Mouse (Mus musculus) limb, embryonic 12.5 days (tissue): ENCODE measurements around the gene Cbx2. TPM values are rescaled to one million over a fixed set of nuclear protein-coding genes. Genes with fewer than 3 reads are reported as not detected.

Experiments
- ATAC-seq: fragments of 200-750 bp; cut with Nextera tagmentation; 2 replicates; pipeline ENCODE4 v1.8.0; 2017; ENCODE audit warnings: low read depth, moderate TSS enrichment; ENCODE audit not compliant: insufficient number of reproducible peaks, insufficient read depth, low FRiP score, low TSS enrichment
- H3K27ac ChIP-seq: fragments of 300-500 bp; sonication (generic); 2 replicates; pipeline ENCODE4 v1.5.1; 2016; ENCODE audit warnings: mild to moderate bottlenecking, moderate library complexity
- H3K27me3 ChIP-seq: fragments of 300-500 bp; sonication (generic); 2 replicates; pipeline ENCODE4 v1.6.1; 2016; ENCODE audit warnings: mild to moderate bottlenecking, moderate library complexity
- H3K36me3 ChIP-seq: fragments of 300-500 bp; sonication (generic); 2 replicates; pipeline ENCODE4 v1.6.1; 2016; ENCODE audit warnings: mild to moderate bottlenecking, moderate library complexity
- H3K4me1 ChIP-seq: fragments of 300-500 bp; sonication (generic); replicated peaks from 2 replicates; pipeline ENCODE4 v1.6.1; 2016
- H3K4me2 ChIP-seq: fragments of 300-500 bp; sonication (generic); 2 replicates; pipeline ENCODE4 v1.6.1; 2016; ENCODE audit warnings: mild to moderate bottlenecking, moderate library complexity
- H3K4me3 ChIP-seq: fragments of 300-500 bp; sonication (generic); replicated peaks from 2 replicates; pipeline ENCODE4 v1.5.1; 2016; ENCODE audit warnings: mild to moderate bottlenecking
- H3K9ac ChIP-seq: fragments of 300-500 bp; sonication (generic); replicated peaks from 2 replicates; pipeline ENCODE4 v1.6.1; 2016; ENCODE audit warnings: mild to moderate bottlenecking, moderate library complexity
- H3K9me3 ChIP-seq: fragments of 300-500 bp; sonication (generic); 2 replicates; pipeline ENCODE4 v1.6.1; 2016; ENCODE audit warnings: mild to moderate bottlenecking, moderate library complexity
- WGBS: fragments of 180-500 bp; shearing (Covaris S2); methylation state at CpG from one replicate; pipeline ENCODE4 v1.1.7; 2016; 5-methylcytosine and 5-hydroxymethylcytosine counted together
- polyA plus RNA-seq: library from polyadenylated mRNA; unstranded; fragments of >200 nt; fragmentation: Nextera tagmentation; extraction: Ambion mirVana; gene quantifications from 2 replicates; pipeline ENCODE4 v1.2.1, GENCODE M21; 2016

The Cbx2 gene
- polyA plus RNA-seq, 1 experiment from 2014 or later, result 121 TPM

DNA sequence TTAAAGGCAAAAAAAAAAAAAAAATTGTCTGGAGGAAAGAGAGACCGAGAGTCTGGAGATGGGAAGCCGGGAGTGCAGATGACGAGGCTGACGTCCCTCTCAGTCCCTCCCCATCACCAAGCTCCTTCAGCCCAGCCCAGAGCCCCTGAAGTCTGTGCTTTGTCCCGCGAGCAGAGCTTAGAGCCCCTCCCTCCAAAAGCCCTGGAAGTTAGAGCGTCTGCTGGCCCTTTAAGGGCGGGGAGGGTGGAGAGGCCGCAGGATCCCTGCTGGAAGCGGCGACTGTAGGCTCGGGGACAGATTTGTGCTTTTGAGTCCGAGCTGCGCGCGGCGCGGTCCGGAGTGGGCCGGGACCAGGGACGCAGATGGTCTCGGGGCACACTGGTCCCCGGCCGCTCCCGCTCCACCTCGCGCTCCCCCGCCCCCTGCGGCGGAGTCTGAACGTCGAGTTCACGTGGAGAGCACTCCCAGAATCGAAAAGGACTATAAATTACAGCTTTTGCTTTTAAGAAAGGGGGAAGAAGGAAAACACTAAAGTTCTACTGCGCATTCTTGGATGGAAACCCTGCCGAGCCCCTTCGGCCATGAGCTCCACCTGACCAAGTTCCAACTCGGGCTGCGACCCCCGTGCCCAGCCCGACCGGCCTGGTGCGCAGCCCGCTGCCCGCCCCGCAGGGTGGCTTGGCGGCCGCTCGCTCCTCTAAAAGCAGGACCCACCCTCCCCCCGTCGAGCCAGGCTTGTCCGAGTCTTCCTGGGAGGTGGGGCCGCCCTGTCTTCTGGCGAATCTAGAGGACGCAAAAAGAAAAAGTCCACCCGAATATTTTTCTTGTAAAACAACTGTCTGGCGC lies 14.4 kb downstream of the Cbx2 start:
- no peak for ATAC-seq
- Histone ChIP-seq H3K27ac (no peak overlapping the region), H3K36me3 (peaks cover 10% of the 10 kb centered on the region), H3K9me3 (no peaks in the 10 kb centered on the region), H3K27me3 (peaks cover 64% of the 10 kb centered on the region), H3K4me3 (peak overlapping the region; percentile 54), H3K9ac (peak overlapping the region; percentile 46), H3K4me2 (peak overlapping the region; percentile 92), H3K4me1 (peaks cover 72% of the 10 kb centered on the region)
- WGBS, result under 1% methylated on average over 57 of the region's 57 CpGs

DNA sequence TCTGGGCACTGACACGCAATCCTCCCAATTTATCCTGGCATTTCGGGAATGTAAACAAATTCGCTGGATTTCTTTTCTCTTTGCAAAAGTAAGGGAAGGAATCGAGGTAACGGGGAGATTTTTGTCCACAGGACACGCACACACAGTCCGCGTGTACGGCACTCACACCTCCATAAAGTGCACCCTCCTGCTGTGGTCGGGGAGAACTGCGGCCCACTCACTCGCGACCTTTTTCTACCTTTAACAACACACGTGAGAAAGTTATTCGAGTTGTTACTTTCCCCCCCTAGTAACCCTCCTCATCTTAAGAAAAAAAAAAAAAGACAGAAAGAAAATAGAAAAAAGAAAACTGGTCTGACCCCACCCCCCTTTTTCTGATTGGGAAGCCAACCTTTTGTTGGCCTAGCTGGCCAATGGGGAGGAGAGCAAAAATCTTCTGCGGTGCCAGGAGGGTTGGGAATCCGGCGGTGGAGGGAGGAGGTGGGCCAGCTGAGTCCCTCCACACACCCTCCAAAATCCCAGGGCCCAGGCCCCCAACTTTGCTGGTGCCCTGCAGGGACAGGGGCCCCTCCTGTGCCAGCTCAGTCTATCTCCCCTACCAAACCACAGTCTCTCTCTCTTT lies 15.1 kb downstream of the Cbx2 start:
- peaks cover 72% of the 10 kb centered on the region for H3K27me3 ChIP-seq
- 2% methylated on average over 18 of the region's 18 CpGs for WGBS
- peak overlapping the region; percentile 46; the same call in 1 of the 2 replicates for H3K9ac ChIP-seq
- H3K36me3 ChIP-seq, result peaks cover 9% of the 10 kb centered on the region
- H3K9me3 ChIP-seq, result no peaks in the 10 kb centered on the region
- peak overlapping the region; percentile 54 for H3K4me3 ChIP-seq
- H3K4me1 ChIP-seq, result peaks cover 79% of the 10 kb centered on the region
- no peak overlapping the region for H3K27ac ChIP-seq
- H3K4me2 ChIP-seq, result peak overlapping the region; percentile 92
- ATAC-seq, result no peak

DNA sequence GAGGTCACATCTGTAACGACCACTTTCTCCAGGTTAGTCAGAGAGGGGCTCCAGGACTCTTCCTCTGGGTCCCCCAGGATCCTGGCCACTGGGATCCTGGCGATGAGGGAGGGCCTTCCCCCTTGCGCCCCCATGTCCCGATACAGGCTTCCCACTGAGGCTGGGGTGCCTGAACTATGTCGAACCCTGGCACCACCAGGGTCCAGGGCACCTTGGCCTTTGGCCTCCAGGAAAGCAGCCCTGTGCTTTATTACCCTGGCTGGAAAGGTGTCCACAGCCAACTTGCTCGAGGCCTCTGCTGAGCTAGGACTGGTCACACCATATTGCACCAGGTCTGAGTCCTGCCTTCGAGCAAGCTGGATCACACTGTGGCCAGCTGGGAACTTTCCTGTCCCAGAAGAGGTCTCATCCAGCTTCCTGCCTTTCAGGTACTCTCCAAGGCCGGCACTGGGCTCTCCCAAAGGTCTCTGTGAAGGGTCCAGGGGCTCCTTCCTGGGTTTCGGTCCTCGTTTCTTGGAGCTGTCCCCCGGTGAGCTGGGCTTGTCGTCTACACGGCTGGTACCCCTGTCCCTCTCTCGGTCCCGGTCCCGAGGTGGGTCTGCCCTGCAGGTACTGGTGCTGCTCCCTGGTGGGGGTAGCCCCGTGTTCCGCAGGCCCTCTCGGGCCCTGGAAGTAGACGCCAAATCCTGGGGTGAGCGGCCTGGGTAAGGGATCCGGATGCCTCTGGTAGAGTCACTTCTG lies 16.2 kb downstream of the Cbx2 start:
- Histone ChIP-seq H3K36me3 (peaks cover 9% of the 10 kb centered on the region), H3K4me2 (peak overlapping the region; percentile 92), H3K27ac (no peak overlapping the region; the same call in 1 of the 2 replicates), H3K9me3 (no peaks in the 10 kb centered on the region), H3K4me1 (peaks cover 88% of the 10 kb centered on the region), H3K27me3 (peaks cover 80% of the 10 kb centered on the region), H3K4me3 (peak overlapping the region; percentile 73), H3K9ac (no peak overlapping the region)
- ATAC-seq, result no peak
- 23% methylated on average over 22 of the region's 22 CpGs for WGBS

DNA sequence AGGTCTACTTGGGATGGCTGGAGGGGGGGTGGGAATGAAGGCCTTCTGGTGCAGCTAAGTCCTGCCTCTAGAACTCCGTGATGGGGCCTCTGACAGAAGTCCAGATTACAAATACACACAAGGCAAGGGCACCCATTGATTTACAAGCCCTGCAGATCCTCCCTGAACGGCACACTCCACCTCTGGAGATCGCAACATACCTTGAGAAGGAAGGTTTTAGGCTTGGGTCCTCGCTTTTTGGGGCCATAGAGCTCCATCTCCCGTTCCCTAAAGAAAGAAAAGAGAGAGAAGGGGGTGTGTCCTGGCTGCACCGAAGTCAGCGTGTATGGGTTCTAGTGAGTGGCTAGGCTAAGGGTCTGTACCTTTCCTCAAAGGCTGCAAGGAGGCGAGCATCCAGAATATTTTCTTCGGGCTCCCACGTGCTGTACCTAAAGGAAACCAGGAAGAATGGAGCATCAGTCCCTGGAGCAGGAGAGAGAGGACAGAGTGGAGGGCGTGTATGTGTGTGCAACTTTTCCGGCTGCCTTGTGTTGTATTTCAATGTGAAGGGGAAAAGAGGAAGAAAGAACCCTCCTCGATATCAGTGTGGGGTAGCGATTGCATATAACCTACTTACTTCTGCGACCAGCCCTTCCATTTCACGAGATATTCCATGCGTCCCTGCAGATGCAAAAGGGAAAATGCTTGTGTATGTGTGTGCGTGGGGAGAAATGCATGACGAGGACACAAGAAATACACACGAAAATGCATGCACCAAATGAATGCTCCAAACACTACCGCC lies 17.2 kb downstream of the Cbx2 start:
- Histone ChIP-seq H3K27me3 (peaks cover 79% of the 10 kb centered on the region), H3K27ac (peak overlapping the region; percentile 89; the same call in 1 of the 2 replicates), H3K9me3 (no peaks in the 10 kb centered on the region), H3K9ac (peak overlapping the region; percentile 85), H3K36me3 (peaks cover 9% of the 10 kb centered on the region), H3K4me2 (peak overlapping the region; percentile 92), H3K4me3 (peak overlapping the region; percentile 73), H3K4me1 (peaks cover 89% of the 10 kb centered on the region)
- ATAC-seq, result no peak
- WGBS, result 3% methylated on average over 21 of the region's 21 CpGs

DNA sequence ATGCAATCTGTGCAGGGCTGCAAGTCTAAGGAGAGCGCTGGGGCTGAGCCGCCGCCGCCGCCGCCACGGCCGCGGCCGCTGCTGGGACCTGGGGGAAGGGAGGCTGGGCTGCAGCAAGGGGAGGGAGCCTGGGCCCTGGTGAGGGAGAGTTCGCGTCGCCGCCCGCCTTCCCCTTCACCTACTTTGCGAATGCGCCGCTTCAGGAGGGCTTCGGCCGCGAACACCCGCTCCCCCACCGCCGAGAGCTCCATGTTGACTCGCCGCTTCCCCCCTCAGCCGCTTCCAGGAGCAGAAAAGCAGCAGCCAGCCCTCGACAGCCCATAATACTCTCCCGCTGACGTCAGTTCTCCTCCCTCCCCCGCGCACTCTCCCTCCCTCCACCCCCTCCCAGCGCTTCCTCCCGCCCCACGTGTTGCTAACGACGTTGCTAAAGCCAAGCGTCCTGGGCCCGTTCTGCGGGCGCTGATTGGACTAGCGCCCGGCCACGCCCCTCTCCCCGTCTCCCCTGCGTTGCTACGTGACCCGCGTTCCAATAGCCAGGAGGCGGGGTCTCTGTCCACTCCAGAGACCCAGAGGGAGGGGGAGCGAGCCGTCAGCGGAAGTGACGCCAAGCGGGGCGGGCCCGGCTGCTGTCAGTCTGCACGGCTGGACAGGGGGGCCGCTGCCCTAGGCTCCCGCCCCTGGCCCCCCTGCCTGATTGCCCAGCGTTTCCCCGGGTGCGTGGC lies 18.0 kb downstream of the Cbx2 start, which contains the start of gene Cbx8:
Gene Cbx8 (minus strand): TSS at position 370 of the 725 bp plus-strand sequence.
- peaks cover 89% of the 10 kb centered on the region for H3K4me1 ChIP-seq
- H3K36me3 ChIP-seq, result peaks cover 9% of the 10 kb centered on the region
- no peaks in the 10 kb centered on the region for H3K9me3 ChIP-seq
- ATAC-seq, result peak; percentile 84
- H3K9ac ChIP-seq, result peak within 1 kb of the TSS; percentile 85
- peak within 1 kb of the TSS; percentile 92 for H3K4me2 ChIP-seq
- peak within 1 kb of the TSS; percentile 73 for H3K4me3 ChIP-seq
- H3K27ac ChIP-seq, result peak within 1 kb of the TSS; percentile 91
- H3K27me3 ChIP-seq, result peaks cover 79% of the 10 kb centered on the region
- 1% methylated on average over 63 of the region's 63 CpGs for WGBS

DNA sequence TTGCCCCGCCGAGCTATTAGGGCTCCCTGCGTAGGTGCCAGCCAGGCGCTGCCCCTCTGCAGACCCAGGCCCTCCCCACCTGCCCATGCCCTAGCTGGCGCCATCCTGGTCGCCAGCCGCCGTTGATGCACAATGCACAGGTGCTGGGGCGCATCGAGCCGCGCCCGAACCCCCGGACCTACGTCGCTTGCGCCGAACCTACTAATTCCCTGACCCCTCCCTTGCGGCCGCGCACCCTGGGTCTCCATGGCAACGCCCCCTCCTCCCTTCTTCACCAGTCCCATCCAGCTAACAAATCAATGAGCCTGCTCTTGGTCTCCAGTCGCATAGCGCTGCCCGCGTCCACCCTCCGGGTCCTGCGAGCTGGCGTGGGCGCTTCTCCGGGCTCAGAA lies 18.6 kb downstream of the Cbx2 start:
- Histone ChIP-seq H3K4me2 (peak overlapping the region; percentile 92), H3K36me3 (peaks cover 9% of the 10 kb centered on the region), H3K27ac (peak overlapping the region; percentile 91), H3K4me3 (peak overlapping the region; percentile 73), H3K4me1 (peaks cover 89% of the 10 kb centered on the region), H3K27me3 (peaks cover 79% of the 10 kb centered on the region), H3K9me3 (no peaks in the 10 kb centered on the region), H3K9ac (peak overlapping the region; percentile 60)
- no peak; the same call in none of the 2 replicates for ATAC-seq
- under 1% methylated on average over 31 of the region's 31 CpGs for WGBS

DNA sequence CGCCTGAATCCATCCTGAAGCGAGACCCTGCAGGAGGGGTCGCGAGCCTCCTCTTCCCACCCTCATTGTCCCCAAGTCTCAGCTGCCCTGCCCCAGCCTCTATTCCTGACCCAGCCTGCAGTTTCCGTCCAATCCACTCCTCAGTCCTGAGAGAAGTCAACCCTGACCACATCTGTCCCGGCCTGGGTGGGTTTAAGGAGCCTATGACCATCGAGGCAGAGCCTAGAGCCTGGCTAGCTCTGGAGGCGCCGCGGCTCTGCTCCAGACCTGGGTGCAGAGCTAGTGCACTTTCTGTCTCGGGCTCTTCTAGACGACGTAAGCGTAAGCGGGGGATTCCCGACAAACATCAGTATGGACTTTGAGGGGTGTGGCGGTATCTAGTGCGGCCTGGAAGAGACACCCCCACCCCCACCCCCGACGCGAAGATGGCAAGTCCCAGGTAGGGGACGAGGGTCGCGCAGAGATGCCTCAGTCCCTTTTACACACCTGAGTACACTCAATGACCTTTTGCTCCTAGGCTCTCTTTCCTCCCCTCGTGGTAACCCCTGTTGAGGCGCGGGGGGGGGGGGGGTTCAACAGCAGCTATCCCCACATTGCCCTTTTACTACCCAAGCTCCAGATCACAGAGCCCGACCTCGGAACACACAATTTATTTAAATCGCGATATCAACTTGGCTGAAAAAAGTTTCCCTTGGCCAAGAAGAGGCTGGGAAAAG lies 19.1 kb downstream of the Cbx2 start:
- H3K27ac ChIP-seq, result peak overlapping the region; percentile 91
- H3K36me3 ChIP-seq, result peaks cover 9% of the 10 kb centered on the region
- H3K27me3 ChIP-seq, result peaks cover 81% of the 10 kb centered on the region
- peak overlapping the region; percentile 92 for H3K4me2 ChIP-seq
- WGBS, result under 1% methylated on average over 31 of the region's 31 CpGs
- H3K9ac ChIP-seq, result peak overlapping the region; percentile 60
- ATAC-seq, result no peak
- peaks cover 91% of the 10 kb centered on the region for H3K4me1 ChIP-seq
- no peaks in the 10 kb centered on the region for H3K9me3 ChIP-seq
- peak overlapping the region; percentile 73 for H3K4me3 ChIP-seq

DNA sequence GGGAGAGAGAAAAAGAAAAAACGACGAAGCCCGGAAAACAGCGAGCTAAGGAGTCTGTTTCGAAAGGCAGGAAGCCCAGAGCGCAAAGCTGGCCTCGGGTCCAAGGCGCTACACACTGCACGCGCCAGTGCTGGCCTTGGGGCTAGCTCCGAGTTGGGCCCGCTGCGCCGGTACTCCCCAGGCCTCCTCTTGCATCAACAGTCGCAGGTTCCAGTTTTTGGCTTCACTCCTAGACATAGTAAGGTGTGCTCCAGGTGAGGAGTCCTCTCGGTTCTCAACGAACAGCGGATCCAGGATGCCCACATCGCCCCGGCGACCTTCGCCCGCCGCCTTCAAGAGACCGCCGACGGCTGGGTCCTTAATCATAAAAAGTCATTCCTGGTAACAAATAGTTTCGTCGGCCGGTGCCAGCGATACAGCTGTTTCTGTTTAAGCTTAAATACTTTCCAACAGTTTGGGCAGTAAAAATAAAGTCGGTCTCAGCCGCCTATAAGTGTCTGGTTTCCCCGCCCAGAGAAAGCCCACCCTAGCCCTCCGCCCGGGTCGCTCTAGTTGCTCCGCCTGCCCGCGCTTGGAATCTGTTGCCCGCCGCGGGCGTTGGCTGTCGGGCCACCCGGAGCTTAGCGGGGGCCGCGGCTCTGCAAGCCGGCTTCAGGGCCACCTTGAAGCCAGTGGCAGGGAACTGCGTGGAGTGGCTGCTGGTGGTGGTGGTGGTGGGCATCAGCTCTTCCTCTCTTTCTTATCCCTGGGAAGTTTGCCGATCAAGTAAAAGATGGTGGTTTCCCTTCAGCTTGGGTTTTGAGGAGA lies 19.9 kb downstream of the Cbx2 start:
- H3K4me2 ChIP-seq, result peak overlapping the region; percentile 92
- H3K4me1 ChIP-seq, result peaks cover 91% of the 10 kb centered on the region
- H3K36me3 ChIP-seq, result peaks cover 9% of the 10 kb centered on the region
- peak overlapping the region; percentile 42; the same call in 1 of the 2 replicates for H3K9ac ChIP-seq
- H3K27ac ChIP-seq, result peak overlapping the region; percentile 91
- no peak for ATAC-seq
- H3K9me3 ChIP-seq, result no peaks in the 10 kb centered on the region
- under 1% methylated on average over 52 of the region's 52 CpGs for WGBS
- peak overlapping the region; percentile 73 for H3K4me3 ChIP-seq
- peaks cover 81% of the 10 kb centered on the region for H3K27me3 ChIP-seq

DNA sequence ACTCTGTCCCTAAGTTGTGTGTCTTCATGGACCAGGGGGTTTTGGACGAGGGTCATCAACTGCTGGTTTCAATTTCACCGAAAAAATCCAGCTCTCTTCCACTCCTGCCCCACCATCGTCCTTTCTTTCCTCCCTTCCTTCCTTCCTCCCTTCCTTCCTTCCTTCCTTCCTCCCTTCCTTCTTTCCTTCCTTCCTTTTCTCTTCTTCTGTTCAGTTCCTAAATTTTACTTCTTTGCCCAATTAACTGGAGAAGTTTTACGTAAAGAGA lies 20.4 kb downstream of the Cbx2 start:
- Histone ChIP-seq H3K9me3 (no peaks in the 10 kb centered on the region), H3K4me2 (peak overlapping the region; percentile 92), H3K9ac (peak overlapping the region; percentile 42; the same call in 1 of the 2 replicates), H3K4me1 (peaks cover 91% of the 10 kb centered on the region), H3K27ac (peak overlapping the region; percentile 91), H3K4me3 (peak overlapping the region; percentile 73), H3K27me3 (peaks cover 82% of the 10 kb centered on the region), H3K36me3 (peaks cover 9% of the 10 kb centered on the region)
- no peak for ATAC-seq
- 4% methylated on average over 4 of the region's 4 CpGs for WGBS
